Mouse (Mus musculus) spleen, adult 18-20 months (tissue): ENCODE results near the gene Kctd11.
"Not testable (repeated sequence)": the region's sequence is repeated elsewhere in the genome, so short reads cannot be mapped to it uniquely, and the experiment has no call there.

Experiments used
- DNase-seq, 2 experiments: peaks; one replicate each; pipeline ENCODE4 v3.0.0; 2022; ENCODE audit warnings: mixed read lengths in 2 of 2

Gene Kctd11

GRCm38 (mm10) chr11:69881787-69882670, 823 bp upstream of the Kctd11 start:
- DNase-seq = no peak

GRCm38 (mm10) chr11:69880506-69880852, 727 bp downstream of the Kctd11 start:
- peak in 1 of 2 experiments; percentile 79 for DNase-seq

GRCm38 (mm10) chr11:69879711-69880110, 1.5 kb downstream of the Kctd11 start:
- DNase-seq = no peak

GRCm38 (mm10) chr11:69878952-69879351, 2.3 kb downstream of the Kctd11 start:
- no peak for DNase-seq

- DNase-seq = no peak
These were observed 2.8 kb downstream of the Kctd11 start for GRCm38 (mm10) chr11:69878399-69878798.

GRCm38 (mm10) chr11:69877878-69878277, 3.3 kb downstream of the Kctd11 start, which contains the start of gene Tmem95:
TSS of gene Tmem95 (minus strand) at chr11:69878018.
- DNase-seq = no peak

- DNase-seq = peak; percentile 66 to 84
These were observed 4.3 kb downstream of the Kctd11 start for GRCm38 (mm10) chr11:69876867-69877266.

GRCm38 (mm10) chr11:69876186-69876585, 5.0 kb downstream of the Kctd11 start:
- no peak for DNase-seq

GRCm38 (mm10) chr11:69872451-69872850, 8.8 kb downstream of the Kctd11 start:
- DNase-seq = no peak

GRCm38 (mm10) chr11:69871822-69872221, 9.4 kb downstream of the Kctd11 start:
- DNase-seq = no peak

GRCm38 (mm10) chr11:69870289-69871069, 10.7 kb downstream of the Kctd11 start:
- DNase-seq = no peak

- DNase-seq = no peak
These were observed 13.9 kb downstream of the Kctd11 start for GRCm38 (mm10) chr11:69867335-69867734.

GRCm38 (mm10) chr11:69865561-69865960, 15.6 kb downstream of the Kctd11 start:
- DNase-seq = no peak

GRCm38 (mm10) chr11:69864138-69864860, 16.9 kb downstream of the Kctd11 start:
- DNase-seq = no peak

- not testable (repeated sequence) for DNase-seq
These were observed 17.5 kb downstream of the Kctd11 start for GRCm38 (mm10) chr11:69863729-69864128.

- no peak for DNase-seq
These were observed 22.9 kb downstream of the Kctd11 start, which contains the start of gene Tnk1 for GRCm38 (mm10) chr11:69858113-69858998. TSS of gene Tnk1 (minus strand) at chr11:69858730.

- peak; percentile 29 to 58 for DNase-seq
These were observed 25.9 kb downstream of the Kctd11 start for GRCm38 (mm10) chr11:69855347-69855746.

- DNase-seq = no peak
These were observed 26.5 kb downstream of the Kctd11 start for GRCm38 (mm10) chr11:69854680-69855079.

- no peak for DNase-seq
These were observed 27.2 kb downstream of the Kctd11 start for GRCm38 (mm10) chr11:69853994-69854393.

- no peak for DNase-seq
These were observed 30.5 kb downstream of the Kctd11 start for GRCm38 (mm10) chr11:69850754-69851153.

GRCm38 (mm10) chr11:69849884-69850283, 31.3 kb downstream of the Kctd11 start:
- DNase-seq = no peak

GRCm38 (mm10) chr11:69849128-69849527, 32.1 kb downstream of the Kctd11 start:
- no peak for DNase-seq
